Mouse (Mus musculus): ENCODE measurements around the gene Negr1.

DNA sequence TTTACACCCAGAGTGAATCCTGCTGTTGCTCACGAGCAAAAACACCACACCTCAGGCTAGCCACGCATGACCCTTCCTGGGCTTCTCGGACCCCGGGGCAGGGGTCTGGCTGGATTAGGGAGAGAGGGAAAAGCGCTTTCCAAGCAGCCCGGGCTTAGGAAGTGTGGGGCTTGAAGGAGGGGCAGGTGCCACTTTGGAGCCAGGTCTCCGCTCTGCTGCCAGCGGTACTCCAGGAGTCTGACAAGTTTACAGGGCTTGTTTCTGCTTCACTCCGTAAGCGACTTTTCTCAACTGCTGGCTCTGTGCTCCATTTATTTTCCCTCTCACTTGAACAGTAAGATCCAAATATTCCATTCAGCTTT, 811 bp downstream of the Negr1 start:
- no peak for TF ChIP-seq CTCF (conservative IDR thresholded peaks at IDR 0.05; ENCODE audit: insufficient read depth, insufficient read length, low read depth, low read length)
- no peak for TF ChIP-seq POLR2A (IDR thresholded peaks at IDR 0.05; ENCODE audit: low read depth, low read length)

All from kidney, adult 2 months (tissue).